Mouse (Mus musculus) spleen, adult 2 months (tissue): ENCODE data around the gene Tubb4b.

Experiments used
- CTCF ChIP-seq: fragments of 200-500 bp; IDR thresholded peaks from 2 replicates; pipeline ENCODE4 v1.5.1; 2011; ENCODE audit warnings: mild to moderate bottlenecking, inconsistent platforms; ENCODE audit not compliant: insufficient read depth, insufficient read length, insufficient replicate concordance; ENCODE audit errors: extremely low read depth
- POLR2A ChIP-seq: fragments of 200-500 bp; IDR thresholded peaks from 2 replicates; pipeline ENCODE4 v1.6.1; 2011; ENCODE audit warnings: low read depth, low read length, inconsistent platforms

- TF ChIP-seq CTCF = no peak
- TF ChIP-seq POLR2A = no peak
Observed at GRCm38 (mm10) chr2:25175690-25176078, 48.8 kb downstream of the Tubb4b start.
